Mouse (Mus musculus): Measurements from ENCODE around the gene Cyb5d1.

- TF ChIP-seq CTCF (IDR thresholded peaks at IDR 0.05; ENCODE audit: control insufficient read depth, insufficient read depth, low read length) (no peak), POLR2A (IDR thresholded peaks at IDR 0.05; ENCODE audit: borderline replicate concordance, control insufficient read depth, low read depth, low read length) (no peak)
These were observed 2.2 kb upstream of the Cyb5d1 start for GRCm38 (mm10) chr11:69397581-69398057.

Data from bone marrow, adult 2 months (tissue).